Mouse (Mus musculus): ENCODE measurements around the gene Arfgap3. TPM values are rescaled to one million over a fixed set of nuclear protein-coding genes. Genes with fewer than 3 reads are reported as not detected.
A peak's percentile ranks its signal among the peaks of the same experiment; 100 is the strongest.

Gene Arfgap3
- polyA plus RNA-seq, 1 experiment = 88.2 TPM

DNA sequence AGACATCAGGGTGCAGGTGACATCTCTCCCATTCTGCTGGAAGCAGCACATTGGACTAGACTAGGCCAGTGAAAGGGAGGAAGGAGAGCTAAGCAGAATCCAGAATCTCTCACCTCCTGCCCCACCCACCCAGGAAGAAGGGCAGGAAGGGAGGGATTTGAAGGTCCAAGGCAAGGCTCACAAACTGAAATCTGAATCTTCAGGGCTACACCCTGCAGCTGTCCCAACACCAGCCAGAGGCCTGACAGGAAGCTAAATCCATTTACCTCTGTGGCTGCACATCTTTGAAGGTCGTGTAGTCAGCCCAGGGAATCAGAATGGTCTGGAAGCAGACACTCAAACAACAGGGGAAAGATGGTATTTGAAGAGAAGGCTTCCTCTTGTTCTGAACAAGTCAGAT is 84.8 kb downstream of the Arfgap3 start:
- Histone ChIP-seq H3K27ac (ENCODE audit: insufficient read depth, low read depth, low read length) (no peak overlapping the region), H3K36me3 (ENCODE audit: control insufficient read depth, insufficient read depth, low read length) (no peaks in the 10 kb centered on the region)
- no peak for TF ChIP-seq CTCF (IDR thresholded peaks at IDR 0.05; ENCODE audit: extremely low read depth, insufficient read length, insufficient replicate concordance, low read depth, low read length)
- no peak for TF ChIP-seq POLR2A (IDR thresholded peaks at IDR 0.05; ENCODE audit: low read depth, low read length)

GRCm38 (mm10) chr15:83263405-83263804 is 86.6 kb downstream of the Arfgap3 start:
- Histone ChIP-seq H3K27ac (ENCODE audit: insufficient read depth, low read depth, low read length) (no peak overlapping the region), H3K4me3 (ENCODE audit: low read depth, low read length) (no peak overlapping the region), H3K36me3 (ENCODE audit: control insufficient read depth, insufficient read depth, low read length) (no peaks in the 10 kb centered on the region), H3K27me3 (ENCODE audit: control insufficient read depth, insufficient read depth, low read length) (no peaks in the 10 kb centered on the region), H3K4me1 (ENCODE audit: control insufficient read depth, insufficient read depth, insufficient read length, low read length) (peaks cover 9% of the 10 kb centered on the region; the same call in 1 of the 2 replicates)
- TF ChIP-seq POLR2A (IDR thresholded peaks at IDR 0.05; ENCODE audit: low read depth, low read length) (no peak), CTCF (IDR thresholded peaks at IDR 0.05; ENCODE audit: extremely low read depth, insufficient read length, insufficient replicate concordance, low read depth, low read length) (no peak)
- 86% methylated on average over 5 of the region's 5 CpGs for WGBS

More for the DNA sequence above, 84.8 kb downstream of the Arfgap3 start:
- 14% methylated on average over 1 of the region's 1 CpGs for WGBS
- no peak overlapping the region for H3K4me3 ChIP-seq (ENCODE audit: low read depth, low read length)
- peaks cover 9% of the 10 kb centered on the region; the same call in 1 of the 2 replicates for H3K4me1 ChIP-seq (ENCODE audit: control insufficient read depth, insufficient read depth, insufficient read length, low read length)
- no peaks in the 10 kb centered on the region for H3K27me3 ChIP-seq (ENCODE audit: control insufficient read depth, insufficient read depth, low read length)

- whole genome bisulfite sequencing = 54% methylated on average over 13 of the region's 13 CpGs
- no peak overlapping the region for H3K27ac ChIP-seq (ENCODE audit: insufficient read depth, low read depth, low read length)
- no peaks in the 10 kb centered on the region for H3K36me3 ChIP-seq (ENCODE audit: control insufficient read depth, insufficient read depth, low read length)
- H3K27me3 ChIP-seq (ENCODE audit: control insufficient read depth, insufficient read depth, low read length) = no peaks in the 10 kb centered on the region
- TF ChIP-seq CTCF (IDR thresholded peaks at IDR 0.05; ENCODE audit: extremely low read depth, insufficient read length, insufficient replicate concordance, low read depth, low read length) (no peak), POLR2A (IDR thresholded peaks at IDR 0.05; ENCODE audit: low read depth, low read length) (no peak)
- H3K4me1 ChIP-seq (ENCODE audit: control insufficient read depth, insufficient read depth, insufficient read length, low read length) = no peaks in the 10 kb centered on the region
- no peak overlapping the region for H3K4me3 ChIP-seq (ENCODE audit: low read depth, low read length)
These were observed 92.1 kb downstream of the Arfgap3 start for GRCm38 (mm10) chr15:83257906-83258305.

- 0 out of 2 replicates have a peak, but pooled peaks cover 2% of the 10 kb centered on the region for H3K4me1 ChIP-seq (ENCODE audit: control insufficient read depth, insufficient read depth, insufficient read length, low read length)
- no peak overlapping the region for H3K27ac ChIP-seq (ENCODE audit: insufficient read depth, low read depth, low read length)
- H3K27me3 ChIP-seq (ENCODE audit: control insufficient read depth, insufficient read depth, low read length) = peaks cover 4% of the 10 kb centered on the region
- no peak overlapping the region for H3K4me3 ChIP-seq (ENCODE audit: low read depth, low read length)
- H3K36me3 ChIP-seq (ENCODE audit: control insufficient read depth, insufficient read depth, low read length) = no peaks in the 10 kb centered on the region
- 79% methylated on average over 4 of the region's 4 CpGs for WGBS
- TF ChIP-seq CTCF (IDR thresholded peaks at IDR 0.05; ENCODE audit: extremely low read depth, insufficient read length, insufficient replicate concordance, low read depth, low read length) (no peak), POLR2A (IDR thresholded peaks at IDR 0.05; ENCODE audit: low read depth, low read length) (no peak)
These were observed 93.6 kb downstream of the Arfgap3 start for GRCm38 (mm10) chr15:83256491-83256890.

- H3K36me3 ChIP-seq (ENCODE audit: control insufficient read depth, insufficient read depth, low read length) = no peaks in the 10 kb centered on the region
- 0 out of 2 replicates have a peak, but pooled peaks cover 2% of the 10 kb centered on the region for H3K4me1 ChIP-seq (ENCODE audit: control insufficient read depth, insufficient read depth, insufficient read length, low read length)
- H3K4me3 ChIP-seq (ENCODE audit: low read depth, low read length) = no peak overlapping the region
- no peak overlapping the region for H3K27ac ChIP-seq (ENCODE audit: insufficient read depth, low read depth, low read length)
- WGBS = 91% methylated on average over 7 of the region's 7 CpGs
- TF ChIP-seq POLR2A (IDR thresholded peaks at IDR 0.05; ENCODE audit: low read depth, low read length) = no peak
- peaks cover 9% of the 10 kb centered on the region for H3K27me3 ChIP-seq (ENCODE audit: control insufficient read depth, insufficient read depth, low read length)
These were observed 94.1 kb downstream of the Arfgap3 start for GRCm38 (mm10) chr15:83255944-83256343.

- peak; percentile 27; the same call in 1 of the 2 replicates for TF ChIP-seq CTCF (IDR thresholded peaks at IDR 0.05; ENCODE audit: extremely low read depth, insufficient read length, insufficient replicate concordance, low read depth, low read length)
- TF ChIP-seq POLR2A (IDR thresholded peaks at IDR 0.05; ENCODE audit: low read depth, low read length) = no peak
- 94% methylated on average over 4 of the region's 4 CpGs for WGBS
- no peak overlapping the region for H3K4me3 ChIP-seq (ENCODE audit: low read depth, low read length)
- no peak overlapping the region for H3K27ac ChIP-seq (ENCODE audit: insufficient read depth, low read depth, low read length)
- H3K4me1 ChIP-seq (ENCODE audit: control insufficient read depth, insufficient read depth, insufficient read length, low read length) = 0 out of 2 replicates have a peak, but pooled peaks cover 2% of the 10 kb centered on the region
- H3K36me3 ChIP-seq (ENCODE audit: control insufficient read depth, insufficient read depth, low read length) = no peaks in the 10 kb centered on the region
- H3K27me3 ChIP-seq (ENCODE audit: control insufficient read depth, insufficient read depth, low read length) = peaks cover 14% of the 10 kb centered on the region
These were observed 94.8 kb downstream of the Arfgap3 start for GRCm38 (mm10) chr15:83255191-83255782.

- TF ChIP-seq CTCF (IDR thresholded peaks at IDR 0.05; ENCODE audit: extremely low read depth, insufficient read length, insufficient replicate concordance, low read depth, low read length) = no peak
- no peak for TF ChIP-seq POLR2A (IDR thresholded peaks at IDR 0.05; ENCODE audit: low read depth, low read length)
- peaks cover 14% of the 10 kb centered on the region for H3K27me3 ChIP-seq (ENCODE audit: control insufficient read depth, insufficient read depth, low read length)
- no peaks in the 10 kb centered on the region for H3K36me3 ChIP-seq (ENCODE audit: control insufficient read depth, insufficient read depth, low read length)
- WGBS = 65% methylated on average over 10 of the region's 10 CpGs
- H3K4me3 ChIP-seq (ENCODE audit: low read depth, low read length) = no peak overlapping the region
- no peak overlapping the region for H3K27ac ChIP-seq (ENCODE audit: insufficient read depth, low read depth, low read length)
- 0 out of 2 replicates have a peak, but pooled peaks cover 2% of the 10 kb centered on the region for H3K4me1 ChIP-seq (ENCODE audit: control insufficient read depth, insufficient read depth, insufficient read length, low read length)
These were observed 95.5 kb downstream of the Arfgap3 start for GRCm38 (mm10) chr15:83254372-83255070.
